Mouse (Mus musculus) cerebellum, adult 2 months (tissue): Measurements from ENCODE around the gene Rbms1. TPM values are rescaled to one million over a fixed set of nuclear protein-coding genes. Genes with fewer than 3 reads are reported as not detected.

ENCODE experiments used
- DNase-seq, 2 experiments: peaks; one replicate each; pipeline ENCODE4 v3.0.0; 2021
- H3K27ac ChIP-seq: fragments of 200-500 bp; 2 replicates; pipeline ENCODE4 v1.5.1; 2012; ENCODE audit warnings: low read length, control low read depth, inconsistent platforms; ENCODE audit not compliant: insufficient read depth
- H3K27me3 ChIP-seq: fragments of 200-500 bp; 2 replicates; pipeline ENCODE4 v1.6.1; 2012; ENCODE audit warnings: inconsistent platforms, mild to moderate bottlenecking, low read length, moderate library complexity; ENCODE audit not compliant: control insufficient read depth, insufficient read depth
- H3K4me1 ChIP-seq: fragments of 200-500 bp; 2 replicates; pipeline ENCODE4 v1.6.1; 2011; ENCODE audit warnings: low read length; ENCODE audit not compliant: control insufficient read depth, insufficient read depth
- H3K4me3 ChIP-seq: fragments of 200-500 bp; replicated peaks from 2 replicates; pipeline ENCODE3; 2011; ENCODE audit warnings: mild to moderate bottlenecking, low read depth, low read length, control low read depth; ENCODE audit not compliant: insufficient read depth
- CTCF ChIP-seq: fragments of 200-500 bp; IDR thresholded peaks from 2 replicates; pipeline ENCODE4 v1.5.1; 2011; ENCODE audit warnings: low read depth, mild to moderate bottlenecking, control low read depth, low read length, moderate library complexity, borderline replicate concordance; ENCODE audit not compliant: insufficient read depth
- POLR2A ChIP-seq: fragments of 200-500 bp; IDR thresholded peaks from 2 replicates; pipeline ENCODE4 v1.6.1; 2011; ENCODE audit warnings: low read length, control low read depth, borderline replicate concordance; ENCODE audit not compliant: insufficient read depth
- WGBS: fragments of 180-500 bp; shearing (Covaris S2); methylation state at CpG from one replicate; pipeline ENCODE4 v1.1.7; 2018; 5-methylcytosine and 5-hydroxymethylcytosine counted together
- polyA plus RNA-seq: library from polyadenylated mRNA; depleted of rRNA; stranded (reverse); fragments of >200 nt; gene quantifications from 2 replicates; pipeline ENCODE4 v1.2.3, GENCODE M21; 2012

Rbms1 gene
- polyA plus RNA-seq, 1 experiment, result 23.5 TPM

DNA sequence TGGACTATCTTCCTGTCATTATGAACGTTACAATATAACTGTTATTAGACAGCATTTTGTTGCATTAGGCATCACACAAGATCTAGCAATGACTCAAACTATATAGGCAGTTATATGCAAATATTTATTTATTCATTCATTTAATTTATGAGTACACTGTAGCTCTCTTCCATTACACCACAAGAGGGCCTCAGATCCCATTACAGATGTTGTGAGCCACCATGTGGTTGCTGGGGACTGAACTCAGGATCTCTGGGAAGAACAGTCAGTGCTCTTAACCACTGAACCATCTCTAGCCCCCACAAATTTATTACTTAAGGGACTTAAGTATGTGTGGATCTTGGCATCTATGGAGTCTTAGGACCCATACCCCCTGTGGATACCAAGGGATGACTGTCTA, 214.4 kb downstream of the Rbms1 start:
- 92% methylated on average over 1 of the region's 1 CpGs for WGBS
- TF ChIP-seq CTCF (no peak), POLR2A (no peak)
- no peak overlapping the region for H3K27ac ChIP-seq

GRCm38 (mm10) chr2:60747590-60747989, 215.4 kb downstream of the Rbms1 start:
- TF ChIP-seq POLR2A (no peak), CTCF (no peak)
- Histone ChIP-seq H3K4me1 (no peaks in the 10 kb centered on the region), H3K27ac (no peak overlapping the region), H3K4me3 (no peak overlapping the region), H3K27me3 (no peaks in the 10 kb centered on the region)
- DNase-seq, result no peak
- WGBS, result 80% methylated on average over 3 of the region's 3 CpGs

More for the DNA sequence above, 214.4 kb downstream of the Rbms1 start:
- no peaks in the 10 kb centered on the region for H3K27me3 ChIP-seq
- no peaks in the 10 kb centered on the region for H3K4me1 ChIP-seq
- DNase-seq, result no peak
- no peak overlapping the region for H3K4me3 ChIP-seq

DNA sequence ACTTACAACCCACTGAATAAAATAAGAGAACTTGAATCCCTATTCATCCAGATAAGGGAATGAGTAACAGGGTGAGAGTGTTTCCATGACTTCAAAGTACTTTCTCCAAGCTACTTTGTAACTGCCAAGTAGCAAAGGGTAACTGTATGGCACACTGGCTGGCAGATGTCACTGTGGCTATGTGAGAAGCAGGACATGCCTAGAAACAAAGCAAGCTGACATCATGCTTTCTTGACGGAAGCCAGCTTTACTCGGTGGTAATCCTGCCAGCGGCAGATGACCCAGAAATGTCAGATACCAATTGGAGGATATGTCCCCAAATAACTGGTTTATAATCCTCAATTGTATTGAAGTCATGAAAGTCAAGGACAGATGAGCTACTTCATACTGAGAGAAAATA, 218.3 kb downstream of the Rbms1 start:
- DNase-seq, result no peak
- no peaks in the 10 kb centered on the region for H3K4me1 ChIP-seq
- WGBS, result 21% methylated on average over 3 of the region's 3 CpGs
- no peak overlapping the region for H3K4me3 ChIP-seq
- TF ChIP-seq POLR2A, result no peak
- TF ChIP-seq CTCF, result no peak
- H3K27me3 ChIP-seq, result no peaks in the 10 kb centered on the region
- no peak overlapping the region for H3K27ac ChIP-seq

DNA sequence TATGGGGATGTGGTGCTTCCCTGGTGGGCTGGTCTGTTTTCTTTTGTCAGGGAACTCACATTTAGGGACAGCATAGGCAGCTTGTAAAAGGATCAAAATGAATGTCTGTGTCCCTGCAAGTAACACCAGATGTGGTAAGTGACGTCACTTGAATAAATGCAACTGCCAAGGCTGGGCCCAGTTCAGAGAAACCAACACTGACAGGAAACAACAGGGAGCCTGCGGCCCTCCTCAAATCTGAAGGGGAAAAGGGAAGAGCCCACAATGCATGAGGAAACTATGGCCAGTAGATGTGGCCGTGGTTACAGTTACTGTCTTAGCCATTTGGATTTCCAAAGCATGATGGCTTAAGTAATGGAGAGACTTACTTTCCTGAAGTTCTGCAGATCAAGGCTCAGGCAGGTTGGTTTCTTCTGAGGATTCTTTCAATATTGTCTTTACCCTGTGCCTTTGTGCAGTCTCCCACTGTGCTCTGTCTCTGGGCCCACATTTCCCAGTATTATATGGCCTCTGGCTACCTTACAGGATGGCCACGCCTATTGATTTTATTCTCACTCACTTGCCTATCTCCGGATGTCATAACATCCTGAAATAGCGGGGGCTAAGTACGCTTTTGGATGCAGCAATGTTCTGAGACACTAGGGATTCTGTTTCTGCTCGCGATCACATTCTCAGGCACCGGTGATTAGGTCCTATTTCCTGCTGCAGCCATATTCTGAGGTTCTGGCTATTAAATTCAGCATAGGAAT, 223.4 kb downstream of the Rbms1 start:
- Histone ChIP-seq H3K27ac (no peak overlapping the region), H3K4me3 (no peak overlapping the region), H3K27me3 (no peaks in the 10 kb centered on the region), H3K4me1 (no peaks in the 10 kb centered on the region)
- WGBS, result 76% methylated on average over 10 of the region's 10 CpGs
- DNase-seq, result no peak
- no peak for TF ChIP-seq POLR2A
- TF ChIP-seq CTCF, result no peak

- no peak for DNase-seq
- TF ChIP-seq POLR2A (no peak), CTCF (no peak)
- Histone ChIP-seq H3K27ac (no peak overlapping the region), H3K4me3 (no peak overlapping the region), H3K27me3 (no peaks in the 10 kb centered on the region), H3K4me1 (no peaks in the 10 kb centered on the region)
- 73% methylated on average over 6 of the region's 6 CpGs for WGBS
Observed at GRCm38 (mm10) chr2:60730929-60731328, 232.1 kb downstream of the Rbms1 start.

GRCm38 (mm10) chr2:60730024-60730423, 233.0 kb downstream of the Rbms1 start:
- 20% methylated on average over 3 of the region's 3 CpGs for WGBS
- TF ChIP-seq CTCF (no peak), POLR2A (no peak)
- no peaks in the 10 kb centered on the region for H3K27me3 ChIP-seq
- no peak overlapping the region for H3K4me3 ChIP-seq
- no peaks in the 10 kb centered on the region for H3K4me1 ChIP-seq
- no peak for DNase-seq
- H3K27ac ChIP-seq, result no peak overlapping the region

DNA sequence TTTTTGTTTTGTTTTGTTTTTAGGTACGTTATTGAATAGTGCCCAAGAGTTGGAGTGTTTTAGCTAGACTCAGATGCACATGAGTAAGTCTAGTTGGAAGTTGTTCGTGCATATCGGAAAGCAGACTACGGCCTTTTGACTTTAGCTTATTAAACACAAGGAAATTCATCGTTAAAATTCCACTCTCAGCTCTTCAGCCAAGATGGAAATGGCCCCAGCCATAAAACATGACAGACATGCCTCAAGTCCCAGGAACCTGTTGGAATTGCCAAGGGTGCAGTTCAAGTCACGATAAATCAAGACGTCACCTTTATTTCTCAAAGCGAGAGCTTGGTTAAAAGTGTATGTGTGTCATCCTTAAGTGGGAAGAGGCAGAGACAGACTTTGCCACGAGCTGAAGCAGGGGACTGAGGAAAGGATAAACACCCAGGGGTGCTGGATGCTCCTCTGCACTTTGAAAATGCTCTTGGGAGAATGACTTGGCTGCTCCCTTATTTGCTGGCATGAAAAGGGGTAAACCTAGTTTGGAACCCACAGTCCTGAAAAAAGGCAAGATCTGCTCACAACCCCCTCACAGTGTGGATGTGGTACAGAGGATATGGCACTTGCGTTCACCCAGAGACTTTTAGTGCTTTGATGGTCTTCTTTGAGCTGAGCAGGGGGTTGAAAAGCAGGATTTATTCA, 233.9 kb downstream of the Rbms1 start:
- Histone ChIP-seq H3K27ac (no peak overlapping the region), H3K4me1 (no peaks in the 10 kb centered on the region), H3K4me3 (no peak overlapping the region), H3K27me3 (no peaks in the 10 kb centered on the region)
- TF ChIP-seq CTCF, result no peak
- TF ChIP-seq POLR2A, result no peak
- WGBS, result 72% methylated on average over 10 of the region's 10 CpGs
- no peak for DNase-seq

DNA sequence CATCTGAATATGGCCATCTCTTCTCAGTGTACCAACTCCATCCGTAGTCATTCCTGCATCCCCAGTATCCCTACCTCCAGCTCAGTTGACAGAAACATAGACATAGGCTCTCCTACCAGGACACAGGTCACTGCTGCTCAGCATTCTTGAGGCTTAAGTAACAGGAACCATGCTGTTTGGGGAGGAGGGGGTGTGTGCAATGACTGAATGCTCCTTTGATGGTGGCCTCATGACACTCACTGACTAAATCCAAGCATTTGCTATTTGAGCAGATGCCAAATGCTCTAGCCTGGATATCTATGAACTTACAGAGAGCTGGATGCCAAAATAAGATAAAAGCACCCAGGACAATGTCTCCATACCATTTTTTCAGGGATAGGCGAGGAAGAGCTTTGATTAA, 238.3 kb downstream of the Rbms1 start:
- H3K27ac ChIP-seq, result no peak overlapping the region
- H3K4me3 ChIP-seq, result no peak overlapping the region
- no peaks in the 10 kb centered on the region for H3K27me3 ChIP-seq
- no peak for DNase-seq
- peaks cover 4% of the 10 kb centered on the region; the same call in 1 of the 2 replicates for H3K4me1 ChIP-seq
- TF ChIP-seq CTCF (no peak), POLR2A (no peak)
- 85% methylated on average over 2 of the region's 2 CpGs for WGBS
